Mouse (Mus musculus): ENCODE data around the gene 1700013H16Rik.
A peak's percentile ranks its signal among the peaks of the same experiment; 100 is the strongest.
"Not testable (repeated sequence)": the region's sequence is repeated elsewhere in the genome, so short reads cannot be mapped to it uniquely, and the experiment has no call there.

Gene 1700013H16Rik

GRCm38 (mm10) chrX:53757736-53758135, at the start of gene 1700013H16Rik:
Gene 1700013H16Rik, minus strand, starts transcription at chrX:53757831.
- DNase-seq (ENCODE audit: low read depth, low spot score): no peak

GRCm38 (mm10) chrX:53799074-53799473, 41.4 kb upstream of the 1700013H16Rik start:
- peak; percentile 4 for DNase-seq (ENCODE audit: low read depth, low spot score)

GRCm38 (mm10) chrX:53797519-53797918, 39.9 kb upstream of the 1700013H16Rik start, which contains the start of gene Xlr:
Gene Xlr, minus strand, starts transcription at chrX:53797706.
- not testable (repeated sequence) for DNase-seq (ENCODE audit: low read depth, low spot score)

GRCm38 (mm10) chrX:53776276-53776675, 18.6 kb upstream of the 1700013H16Rik start, which contains the start of gene Zfp36l3:
Gene Zfp36l3, minus strand, starts transcription at chrX:53776394.
- DNase-seq (ENCODE audit: low read depth, low spot score): no peak

GRCm38 (mm10) chrX:53752851-53753250, 4.8 kb downstream of the 1700013H16Rik start:
- DNase-seq (ENCODE audit: low read depth, low spot score): no peak

GRCm38 (mm10) chrX:53728967-53729366, 28.7 kb downstream of the 1700013H16Rik start:
- DNase-seq (ENCODE audit: low read depth, low spot score): no peak

- no peak for DNase-seq (ENCODE audit: low read depth, low spot score)
These were observed 33.0 kb downstream of the 1700013H16Rik start, which contains the start of gene 4930502E18Rik for GRCm38 (mm10) chrX:53724596-53724995. Gene 4930502E18Rik, plus strand, starts transcription at chrX:53724826.

- peak; percentile 66 for DNase-seq (ENCODE audit: low read depth, low spot score)
These were observed 41.1 kb downstream of the 1700013H16Rik start for GRCm38 (mm10) chrX:53716323-53717182.

GRCm38 (mm10) chrX:53715942-53716322, 41.7 kb downstream of the 1700013H16Rik start:
- no peak for DNase-seq (ENCODE audit: low read depth, low spot score)

- no peak for DNase-seq (ENCODE audit: low read depth, low spot score)
These were observed 55.0 kb downstream of the 1700013H16Rik start for GRCm38 (mm10) chrX:53702673-53703072.

- DNase-seq (ENCODE audit: low read depth, low spot score): no peak
These were observed 58.4 kb downstream of the 1700013H16Rik start for GRCm38 (mm10) chrX:53699225-53699624.

GRCm38 (mm10) chrX:53694008-53694777, 63.4 kb downstream of the 1700013H16Rik start:
- DNase-seq (ENCODE audit: low read depth, low spot score): no peak

GRCm38 (mm10) chrX:53693141-53693540, 64.5 kb downstream of the 1700013H16Rik start:
- no peak for DNase-seq (ENCODE audit: low read depth, low spot score)
